Mouse (Mus musculus) granulocyte monocyte progenitor cell, adult 5-6 weeks (primary cell): ENCODE measurements around the gene Myo3a. TPM values are rescaled to one million over a fixed set of nuclear protein-coding genes. Genes with fewer than 3 reads are reported as not detected.

Experiments
- ATAC-seq: replicated peaks from 2 replicates; pipeline ENCODE4 v1.8.0; 2016; ENCODE audit warnings: mild to moderate bottlenecking, moderate TSS enrichment, inconsistent platforms; ENCODE audit not compliant: poor library complexity, severe bottlenecking
- total RNA-seq, 2 experiments: library from RNA; stranded (forward) in 1 of 2; stranded (reverse) in 1 of 2; fragments of 200-712, 200-1000 nt in 1 of 2; fragments of >200 nt in 1 of 2; fragmentation: Nextera tagmentation in 1 of 2; gene quantifications; 2 replicates each; pipeline ENCODE4 v1.2.3; 2014 to 2017

The Myo3a gene
- total RNA-seq, 2 experiments from 2014 or later, result not detected

DNA sequence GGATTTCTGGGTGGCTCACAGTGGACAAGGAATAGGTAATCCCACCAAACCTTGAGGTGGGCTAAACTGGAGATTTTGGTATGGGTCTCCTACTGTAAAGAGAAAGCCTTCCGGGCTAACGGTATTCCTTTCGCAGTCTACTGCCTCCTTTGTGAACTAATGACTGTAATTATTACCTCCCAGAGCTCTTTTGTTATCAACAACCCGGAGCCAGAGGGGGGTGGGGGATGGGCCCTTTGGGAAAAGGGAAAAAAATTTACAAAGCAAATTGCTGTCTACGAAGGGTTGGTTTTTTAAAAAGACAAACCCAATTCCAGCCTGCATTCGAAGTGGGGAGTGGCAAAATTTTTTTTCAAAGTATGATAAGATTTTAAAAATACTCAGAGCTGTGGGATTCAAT lies 392.7 kb downstream of the Myo3a start:
- ATAC-seq, result no peak

DNA sequence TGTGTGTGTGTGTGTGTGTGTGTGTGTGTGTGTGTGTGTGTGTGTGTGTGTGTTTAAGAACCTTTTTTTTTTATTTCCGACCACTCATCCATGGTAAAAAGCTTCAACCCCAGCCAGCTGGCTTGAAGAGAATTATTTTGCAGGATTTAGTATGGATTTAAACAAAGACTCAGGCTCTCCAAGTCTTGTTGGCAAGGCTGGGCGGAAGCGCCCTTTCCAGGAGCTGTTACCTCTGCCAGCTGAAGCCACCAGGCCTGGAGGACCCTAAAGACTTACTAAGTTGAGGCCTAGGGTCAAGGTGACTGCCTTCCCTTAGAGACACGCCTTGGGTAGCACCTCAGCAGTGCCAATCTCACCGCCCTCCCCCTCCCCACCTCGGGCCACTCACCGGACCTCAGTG lies 393.2 kb downstream of the Myo3a start:
- ATAC-seq, result no peak

DNA sequence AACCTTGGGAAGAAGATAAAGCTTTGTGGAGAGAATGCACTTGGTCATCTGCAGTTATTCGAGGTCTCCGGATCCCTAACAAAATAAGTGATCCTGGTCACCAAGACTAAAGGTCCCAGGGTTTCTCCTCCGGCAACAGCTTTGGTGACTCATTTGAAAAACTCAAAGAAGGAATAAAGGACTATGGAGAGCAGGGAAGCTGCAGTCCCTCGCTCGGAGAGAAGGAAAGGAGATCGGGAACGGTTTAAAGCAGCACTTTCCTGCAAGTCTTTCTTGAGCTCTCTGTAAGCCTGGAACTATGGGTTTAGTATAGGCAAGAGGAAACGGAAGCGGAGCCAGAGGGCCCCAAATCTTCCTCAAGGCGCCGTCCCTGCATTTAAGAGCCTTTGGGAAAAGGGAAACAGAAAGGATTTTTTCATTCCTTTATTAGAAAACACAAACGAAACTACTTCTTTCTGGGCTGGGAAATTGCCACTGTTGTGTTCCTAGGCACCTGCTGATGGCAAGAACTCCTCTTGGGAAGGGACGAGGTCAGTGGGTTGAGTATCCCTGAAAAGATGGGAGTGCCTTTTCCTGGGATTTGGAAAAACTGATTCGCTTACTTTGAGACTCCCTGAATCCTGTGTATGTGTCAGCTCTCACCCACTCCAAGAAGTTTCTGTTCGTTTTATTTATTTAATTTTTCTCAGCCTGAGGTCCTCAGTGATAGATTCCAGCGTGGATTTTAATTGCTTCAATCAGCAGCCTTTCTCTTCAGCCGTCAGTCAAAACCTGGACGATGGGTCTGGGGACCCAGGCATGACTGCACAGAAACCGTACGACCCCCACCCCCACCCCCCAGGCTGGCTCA lies 393.9 kb downstream of the Myo3a start:
- no peak for ATAC-seq

DNA sequence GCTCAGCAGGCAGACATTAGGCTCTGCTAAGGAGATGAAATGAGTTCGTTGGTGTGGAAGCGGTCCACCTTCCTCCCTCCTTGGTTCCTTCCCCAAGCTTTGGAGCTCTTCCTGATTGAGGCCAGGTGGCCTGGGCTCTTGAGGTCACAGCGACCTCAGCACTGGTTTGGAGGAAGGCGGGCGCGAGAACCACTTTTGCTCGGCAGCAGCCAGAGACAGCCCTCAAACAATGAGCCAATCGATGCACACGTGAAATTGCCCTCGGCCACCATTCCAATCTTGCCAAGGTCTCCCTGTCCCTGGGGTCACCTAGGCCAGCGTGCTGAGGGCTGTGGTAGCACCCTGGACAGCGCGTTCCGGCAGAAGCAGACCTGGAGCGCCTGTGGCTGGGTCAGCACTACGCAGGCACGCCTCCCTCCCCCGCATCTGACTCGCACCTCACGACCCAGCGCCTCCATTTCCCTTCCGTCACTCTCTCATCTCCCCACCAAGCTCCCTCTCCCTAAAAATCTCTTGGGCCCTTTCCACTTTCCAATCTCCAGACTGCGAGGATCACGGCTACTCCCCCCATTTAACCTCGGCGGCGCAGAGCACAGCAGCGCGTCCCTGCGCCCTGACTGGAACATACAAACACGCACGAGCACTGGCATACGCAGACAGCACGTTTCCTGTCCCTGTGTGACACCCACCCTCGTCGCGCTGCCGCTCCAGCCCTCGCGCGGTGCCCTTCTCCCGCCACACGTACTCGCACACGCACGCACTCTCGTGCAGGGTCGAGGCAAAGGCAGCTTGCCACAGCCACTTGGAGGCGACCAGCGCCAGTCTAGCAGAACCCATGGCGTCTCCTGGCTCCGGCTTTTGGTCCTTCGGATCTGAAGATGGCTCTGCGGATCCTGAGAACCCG lies 394.8 kb downstream of the Myo3a start, which contains the start of gene Gad2:
TSS of gene Gad2 (plus strand) at position 378 of the 904 bp plus-strand sequence.
- peak; percentile 61 for ATAC-seq

DNA sequence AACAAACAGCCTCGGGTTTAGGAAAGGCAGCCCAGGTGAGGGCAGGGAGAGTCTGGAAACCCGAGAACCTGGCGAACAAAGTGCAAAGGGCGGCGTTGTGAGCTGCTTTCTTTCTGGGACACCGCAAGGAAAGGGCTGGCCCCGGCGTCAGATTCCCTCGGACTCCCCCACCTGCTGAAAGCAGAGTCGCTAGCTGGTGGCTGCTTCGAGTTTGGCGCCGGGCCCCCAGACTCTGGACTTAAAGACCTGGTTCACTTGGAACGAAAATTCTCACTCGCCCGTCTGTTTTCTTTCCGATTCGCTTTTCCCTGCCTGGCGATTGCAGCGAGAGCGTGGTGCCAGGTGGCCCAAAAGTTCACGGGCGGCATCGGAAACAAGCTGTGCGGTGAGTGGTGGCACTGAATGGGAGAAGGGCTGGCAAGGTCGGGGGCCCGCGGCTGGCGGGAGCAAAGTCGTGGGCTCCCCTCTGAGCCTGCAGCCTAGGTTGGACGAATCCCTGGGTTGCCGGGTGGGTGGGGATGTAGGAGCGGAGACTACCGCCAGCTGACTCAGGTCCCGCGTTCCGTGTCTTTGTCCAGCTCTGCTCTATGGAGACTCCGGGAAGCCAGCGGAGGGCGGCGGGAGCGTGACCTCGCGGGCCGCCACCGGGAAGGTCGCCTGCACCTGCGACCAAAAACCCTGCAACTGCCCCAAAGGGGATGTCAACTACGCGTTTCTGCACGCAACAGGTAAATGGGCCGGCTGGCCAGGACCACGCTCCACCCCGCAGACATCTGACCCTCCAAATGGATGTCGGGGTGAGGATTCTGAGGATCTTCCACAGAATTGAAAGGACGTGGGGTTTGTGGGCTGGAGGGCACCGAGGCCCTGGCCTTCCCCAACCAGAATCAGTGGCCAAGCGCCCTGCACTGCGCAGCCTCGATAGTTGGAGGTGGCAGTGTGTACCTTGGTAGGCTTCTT lies 396.1 kb downstream of the Myo3a start:
- no peak for ATAC-seq

DNA sequence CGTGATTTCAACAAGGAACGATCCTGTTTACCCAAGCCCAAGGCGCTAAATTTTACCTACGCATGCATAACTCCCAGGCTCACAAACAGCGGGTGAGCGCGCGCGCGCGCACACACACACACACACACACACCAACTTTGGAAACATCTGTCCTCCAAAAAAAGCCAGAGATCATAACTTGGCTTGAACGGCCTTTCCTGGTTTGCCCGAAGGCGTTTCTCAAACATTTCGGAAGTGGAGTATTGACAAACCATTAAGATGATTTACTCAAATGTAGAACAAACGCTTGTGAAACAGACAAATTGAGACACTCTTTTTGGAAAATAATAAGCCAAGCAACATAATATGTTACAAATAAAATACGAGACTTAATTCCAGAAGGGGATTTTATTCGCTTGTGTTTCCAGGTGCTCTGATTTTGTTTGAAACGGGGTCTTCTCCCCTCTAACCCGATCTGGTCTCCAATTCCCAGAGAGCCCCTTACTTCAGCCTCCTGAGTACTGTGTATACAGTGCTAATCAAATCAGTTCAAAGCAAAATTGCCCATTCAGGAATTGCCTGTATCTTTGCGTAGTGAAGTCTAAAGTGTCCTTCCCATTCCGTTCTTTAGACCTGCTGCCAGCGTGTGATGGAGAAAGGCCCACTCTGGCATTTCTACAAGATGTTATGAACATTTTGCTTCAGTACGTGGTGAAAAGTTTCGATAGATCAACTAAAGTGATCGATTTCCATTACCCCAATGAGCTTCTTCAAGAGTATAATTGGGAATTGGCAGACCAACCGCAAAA lies 397.1 kb downstream of the Myo3a start:
- no peak for ATAC-seq

DNA sequence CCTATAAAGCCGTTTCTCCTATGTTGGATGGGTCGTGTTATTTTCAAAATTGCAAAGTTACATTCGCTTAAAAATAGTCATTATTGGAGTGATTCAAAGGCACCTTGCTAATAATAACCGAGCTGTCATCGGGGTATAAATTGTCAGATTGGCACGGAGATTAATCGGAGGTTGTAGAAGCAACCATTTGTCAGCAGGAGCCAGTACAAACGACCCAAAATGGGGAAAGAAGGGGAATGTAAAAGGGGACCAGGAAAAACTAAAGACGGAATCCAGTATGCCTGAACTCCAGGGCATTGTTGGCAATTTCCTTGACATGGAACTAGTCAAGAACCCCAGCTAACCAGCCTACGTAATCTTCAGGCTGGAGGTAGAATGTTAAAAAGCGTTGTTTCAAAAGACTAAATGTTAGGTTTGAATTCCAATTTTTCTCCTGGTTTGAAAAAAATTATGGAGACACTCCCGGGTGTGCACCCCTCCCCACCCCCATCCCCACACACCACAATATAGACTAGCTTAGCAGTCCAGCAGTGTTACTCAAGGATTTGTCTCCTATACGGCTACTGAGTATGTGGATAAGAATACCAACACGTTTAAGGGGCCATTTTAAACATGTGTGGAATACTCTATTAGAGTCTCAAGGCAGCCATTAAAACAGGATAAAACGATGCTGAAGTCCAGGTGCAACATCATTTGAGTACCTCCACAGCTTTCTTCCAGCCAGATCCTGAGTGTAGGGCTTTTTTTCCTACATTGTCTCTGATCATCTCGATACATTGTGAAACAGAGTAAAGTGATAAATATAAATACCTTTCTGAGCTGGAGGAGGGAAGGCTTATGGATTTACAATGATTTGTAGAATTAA lies 398.0 kb downstream of the Myo3a start:
- ATAC-seq, result no peak

DNA sequence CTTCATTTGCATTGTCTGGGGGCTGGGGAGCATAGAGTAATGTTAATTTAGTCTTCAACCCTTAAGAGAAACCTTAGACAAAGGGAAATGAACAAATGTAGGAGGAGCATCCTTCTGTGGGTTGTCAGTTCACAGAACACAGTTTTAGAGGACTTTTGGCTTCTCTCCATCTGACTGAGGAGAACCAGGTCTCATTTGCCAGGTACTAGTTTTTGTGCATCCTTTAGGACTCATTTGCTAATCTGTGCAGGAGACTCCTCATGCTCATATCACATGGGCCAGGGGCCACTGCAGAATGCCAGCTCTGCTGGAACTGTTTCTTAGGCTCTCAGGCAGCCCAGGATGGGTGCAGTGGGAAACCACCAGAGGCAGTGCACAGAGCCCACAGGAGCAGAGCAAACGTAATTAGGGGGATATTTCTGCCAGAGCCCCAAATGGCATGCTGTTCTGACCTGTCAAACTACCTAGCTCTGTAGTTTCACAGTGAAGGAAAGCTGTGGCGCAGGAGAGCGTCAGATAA lies 399.9 kb downstream of the Myo3a start:
- ATAC-seq, result no peak

DNA sequence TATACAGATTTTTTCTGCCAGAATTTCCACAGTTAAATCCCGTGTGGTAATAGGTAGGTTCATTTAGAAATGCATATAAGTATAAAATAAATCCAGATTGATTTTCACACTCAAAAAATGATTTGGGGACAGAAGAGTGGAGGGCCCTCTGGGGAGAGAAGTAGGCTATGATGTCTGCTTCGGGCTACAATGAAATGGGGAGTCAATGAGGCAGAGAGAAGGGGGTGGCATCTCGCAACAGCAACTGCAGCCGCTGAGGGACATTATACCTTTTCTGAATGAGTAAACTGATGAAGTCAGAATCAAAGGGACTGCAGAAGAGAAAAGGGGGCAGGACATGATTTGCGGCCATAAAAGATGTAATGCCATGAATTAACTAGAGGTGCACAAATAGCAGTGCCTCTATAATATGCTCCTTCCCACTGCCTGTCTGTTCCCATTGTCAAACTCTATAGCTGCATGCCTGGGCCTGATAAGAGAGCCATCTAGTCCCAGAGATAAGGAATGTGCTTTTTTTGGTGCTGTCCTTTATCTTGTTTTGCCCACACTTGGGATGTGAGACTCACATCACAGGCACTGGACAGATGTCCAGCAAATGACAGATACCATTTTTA lies 400.6 kb downstream of the Myo3a start:
- ATAC-seq, result no peak

DNA sequence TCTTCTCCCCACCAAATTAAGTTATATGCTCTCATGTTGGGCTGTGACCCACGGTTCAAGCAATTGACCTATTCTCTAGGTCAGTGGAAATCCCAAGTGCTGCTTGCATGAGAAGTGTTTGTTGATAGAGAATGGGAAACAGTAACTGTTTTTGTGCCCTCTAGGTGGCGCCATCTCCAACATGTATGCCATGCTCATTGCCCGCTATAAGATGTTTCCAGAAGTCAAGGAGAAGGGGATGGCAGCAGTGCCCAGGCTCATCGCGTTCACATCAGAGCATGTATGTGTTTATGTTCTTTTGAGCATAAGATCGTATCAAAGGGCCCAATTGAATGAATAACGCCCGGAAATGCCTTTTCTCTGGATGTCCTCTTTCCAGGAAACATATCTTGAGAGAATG lies 407.5 kb downstream of the Myo3a start:
- peak; percentile 66 for ATAC-seq

DNA sequence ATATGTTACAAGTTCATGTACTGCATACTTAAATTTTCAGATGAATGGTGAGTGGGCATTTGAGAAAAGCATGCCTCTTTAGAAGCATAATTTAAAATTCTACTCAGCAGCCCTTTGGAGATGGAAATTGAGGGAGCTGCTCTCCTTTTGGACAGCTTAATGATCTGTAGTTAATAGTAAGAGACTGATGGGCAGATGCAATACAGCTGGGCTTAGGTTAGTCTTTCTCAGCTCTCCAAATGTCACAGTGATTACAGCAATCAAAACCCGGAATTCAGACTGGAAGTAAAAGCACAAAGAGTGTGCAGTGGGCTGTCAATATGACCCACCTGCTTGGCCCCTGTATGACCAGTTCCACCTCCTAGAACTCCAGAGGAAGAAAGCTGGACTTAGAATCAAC lies 418.8 kb downstream of the Myo3a start:
- ATAC-seq, result no peak

DNA sequence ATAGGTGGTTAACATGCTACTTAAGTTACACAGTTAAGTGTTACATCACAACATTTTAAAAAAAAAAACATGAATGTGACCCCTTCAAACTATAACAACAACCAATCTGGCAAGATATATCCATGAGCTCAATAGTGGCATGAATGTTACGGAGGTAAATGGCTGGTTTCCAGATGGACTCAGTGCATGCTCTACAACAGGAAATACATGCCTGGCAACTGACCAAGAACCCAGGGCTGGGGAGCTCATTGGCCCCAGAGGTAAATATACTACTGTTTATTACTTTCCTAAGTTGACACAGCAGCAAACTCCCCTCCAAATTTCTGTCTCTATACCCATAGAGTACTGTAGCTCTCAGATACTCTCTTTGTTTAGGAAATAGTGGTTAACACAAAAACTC lies 421.1 kb downstream of the Myo3a start:
- no peak for ATAC-seq

DNA sequence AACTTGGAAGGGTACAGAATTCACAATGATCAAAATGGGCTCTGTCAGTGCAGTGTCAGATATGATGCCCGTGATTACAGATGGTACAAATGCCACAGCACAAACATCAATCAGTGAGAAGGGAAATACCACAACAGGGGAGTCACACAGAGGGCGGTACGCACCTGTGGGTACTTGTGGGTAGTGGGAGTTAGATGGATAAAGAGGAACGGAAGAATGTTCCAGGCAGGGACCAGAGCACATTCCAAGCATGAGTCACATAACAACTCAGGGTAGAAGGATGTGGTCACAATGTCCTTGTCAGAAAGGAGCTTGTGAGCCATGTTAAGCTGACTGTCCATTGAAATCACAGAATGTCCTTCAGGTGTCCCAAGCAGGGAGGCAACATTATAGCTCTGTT lies 424.5 kb downstream of the Myo3a start:
- no peak for ATAC-seq

DNA sequence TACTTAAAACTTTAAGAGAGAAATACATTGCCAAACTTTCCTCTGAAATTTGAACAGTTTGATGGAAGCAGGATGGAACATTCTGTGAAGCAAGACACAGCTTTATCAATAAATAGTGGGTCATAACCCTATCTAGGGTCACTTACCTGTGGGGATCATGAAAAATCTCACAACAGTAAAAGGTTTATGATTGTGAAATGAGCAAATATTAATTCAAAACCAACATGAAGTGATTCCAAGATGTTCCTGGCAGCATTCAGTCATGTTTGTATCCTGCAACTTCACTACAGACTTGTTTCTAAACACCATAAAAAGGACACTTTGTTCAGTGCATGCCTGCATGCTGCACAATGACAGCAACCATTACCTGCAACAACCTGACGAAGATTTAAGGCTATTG lies 436.4 kb downstream of the Myo3a start:
- no peak for ATAC-seq
